Mouse (Mus musculus) forebrain, embryonic 11.5 days (tissue): ENCODE data around the gene Atxn7. TPM values are rescaled to one million over a fixed set of nuclear protein-coding genes. Genes with fewer than 3 reads are reported as not detected.

Experiments used
- ATAC-seq: fragments of 200-750 bp; cut with Nextera tagmentation; replicated peaks from 2 replicates; pipeline ENCODE4 v1.8.0; 2017; ENCODE audit warnings: moderate TSS enrichment; ENCODE audit not compliant: low FRiP score
- DNase-seq: peaks from one replicate; pipeline ENCODE4 v3.0.0-alpha.2; 2017; ENCODE audit warnings: low spot score
- H3K27ac ChIP-seq: fragments of 300-500 bp; sonication (generic); 2 replicates; pipeline ENCODE4 v1.5.1; 2014; ENCODE audit warnings: low read depth, low read length
- H3K27me3 ChIP-seq: fragments of 300-500 bp; sonication (generic); 2 replicates; pipeline ENCODE4 v1.6.1; 2014; ENCODE audit warnings: mild to moderate bottlenecking, low read length, mixed read lengths; ENCODE audit not compliant: control insufficient read depth, insufficient read depth
- H3K36me3 ChIP-seq: fragments of 300-500 bp; sonication (generic); 2 replicates; pipeline ENCODE4 v1.6.1; 2014; ENCODE audit warnings: mild to moderate bottlenecking, low read length, moderate library complexity, mixed read lengths; ENCODE audit not compliant: control insufficient read depth, insufficient read depth
- H3K4me1 ChIP-seq: fragments of 300-500 bp; sonication (generic); replicated peaks from 2 replicates; pipeline ENCODE4 v1.6.1; 2014; ENCODE audit warnings: low read length, mixed read lengths; ENCODE audit not compliant: control insufficient read depth, insufficient read depth
- H3K4me2 ChIP-seq: fragments of 300-500 bp; sonication (generic); 2 replicates; pipeline ENCODE4 v1.6.1; 2014; ENCODE audit warnings: low read depth, mild to moderate bottlenecking, low read length, moderate library complexity, mixed read lengths; ENCODE audit not compliant: severe bottlenecking
- H3K4me3 ChIP-seq: fragments of 300-500 bp; sonication (generic); 2 replicates; pipeline ENCODE4 v1.5.1; 2014; ENCODE audit warnings: low read depth, low read length
- H3K9ac ChIP-seq: fragments of 300-500 bp; sonication (generic); 2 replicates; pipeline ENCODE4 v1.6.1; 2014; ENCODE audit warnings: low read length
- H3K9me3 ChIP-seq: fragments of 300-500 bp; sonication (generic); 2 replicates; pipeline ENCODE4 v1.6.1; 2016; ENCODE audit warnings: low read length, mixed read lengths; ENCODE audit not compliant: control insufficient read depth
- WGBS: fragments of 180-500 bp; shearing (Covaris S2); extraction: QIAGEN DNeasy Blood & Tissue Kit; methylation state at CpG from one replicate; pipeline ENCODE4 v1.1.7; 2014; 5-methylcytosine and 5-hydroxymethylcytosine counted together
- polyA plus RNA-seq: library from polyadenylated mRNA; unstranded; fragments of >200 nt; fragmentation: Nextera tagmentation; extraction: Ambion mirVana; gene quantifications from 2 replicates; pipeline ENCODE4 v1.2.1, GENCODE M21; 2014

Gene Atxn7
- polyA plus RNA-seq, 1 experiment from 2014 or later = 10.4 TPM

DNA sequence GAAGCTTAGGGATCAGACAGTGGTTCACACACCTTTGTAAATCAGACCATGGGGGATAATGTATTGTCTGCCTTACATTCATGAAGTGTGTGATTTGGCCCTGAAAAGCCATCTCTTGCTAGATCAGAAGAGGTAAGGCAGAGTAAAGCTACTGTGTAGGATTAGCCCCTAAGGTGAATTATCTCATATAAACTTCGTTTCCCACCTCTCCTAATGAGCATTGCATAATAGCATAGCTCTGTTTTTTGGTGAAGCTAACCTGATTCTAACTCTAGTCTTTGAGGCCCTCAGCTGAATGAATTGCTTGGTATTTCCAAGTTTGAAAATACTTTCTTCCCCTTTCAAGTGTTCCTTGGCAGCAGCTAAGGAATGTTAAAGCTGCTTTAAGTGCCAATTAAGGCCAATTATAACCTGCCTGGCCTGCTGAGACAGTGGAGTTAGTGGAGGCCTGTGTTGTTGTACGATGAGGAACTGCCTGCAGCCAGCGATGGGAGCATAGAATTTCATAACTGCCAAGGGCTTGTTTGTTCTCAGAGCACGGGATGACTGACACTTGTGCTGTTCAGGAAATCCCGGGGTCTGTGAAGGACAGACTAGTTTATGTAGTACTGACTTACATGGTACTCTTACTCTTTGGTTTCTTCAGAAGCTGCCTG is 103.4 kb downstream of the Atxn7 start:
- H3K4me2 ChIP-seq = no peak overlapping the region
- H3K9ac ChIP-seq = peak overlapping the region; percentile 29; the same call in 1 of the 2 replicates
- H3K4me3 ChIP-seq = no peak overlapping the region
- no peaks in the 10 kb centered on the region for H3K27me3 ChIP-seq
- peaks cover 25% of the 10 kb centered on the region for H3K4me1 ChIP-seq
- peak; percentile 89 for ATAC-seq
- 3% methylated on average over 5 of the region's 5 CpGs for WGBS
- peak overlapping the region; percentile 81 for H3K27ac ChIP-seq
- H3K36me3 ChIP-seq = no peaks in the 10 kb centered on the region
- H3K9me3 ChIP-seq = no peaks in the 10 kb centered on the region
- DNase-seq = peak; percentile 74

DNA sequence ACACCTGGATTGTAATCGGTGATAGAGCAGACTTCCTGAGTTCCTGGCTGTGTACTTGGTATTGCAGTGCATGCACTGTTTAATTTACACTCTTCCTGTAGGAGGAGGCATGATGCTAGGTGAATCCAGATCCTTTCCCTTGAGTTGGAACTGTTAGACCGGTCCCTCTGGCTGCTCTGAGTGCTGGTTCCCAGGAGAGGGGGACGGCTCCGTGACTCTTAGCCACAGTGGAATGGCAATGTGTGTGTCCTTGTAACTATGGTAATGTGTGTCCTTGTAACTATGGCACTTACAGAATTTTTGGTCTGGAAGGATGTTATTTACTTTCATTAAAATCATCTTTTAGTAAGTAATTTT is 103.9 kb downstream of the Atxn7 start:
- peak; percentile 57 for ATAC-seq
- 23% methylated on average over 4 of the region's 4 CpGs for WGBS
- Histone ChIP-seq H3K27ac (peak overlapping the region; percentile 81), H3K4me2 (no peak overlapping the region), H3K27me3 (no peaks in the 10 kb centered on the region), H3K4me1 (peaks cover 29% of the 10 kb centered on the region), H3K9ac (peak overlapping the region; percentile 29; the same call in 1 of the 2 replicates), H3K9me3 (no peaks in the 10 kb centered on the region), H3K36me3 (no peaks in the 10 kb centered on the region), H3K4me3 (no peak overlapping the region)
- peak; percentile 63 for DNase-seq

DNA sequence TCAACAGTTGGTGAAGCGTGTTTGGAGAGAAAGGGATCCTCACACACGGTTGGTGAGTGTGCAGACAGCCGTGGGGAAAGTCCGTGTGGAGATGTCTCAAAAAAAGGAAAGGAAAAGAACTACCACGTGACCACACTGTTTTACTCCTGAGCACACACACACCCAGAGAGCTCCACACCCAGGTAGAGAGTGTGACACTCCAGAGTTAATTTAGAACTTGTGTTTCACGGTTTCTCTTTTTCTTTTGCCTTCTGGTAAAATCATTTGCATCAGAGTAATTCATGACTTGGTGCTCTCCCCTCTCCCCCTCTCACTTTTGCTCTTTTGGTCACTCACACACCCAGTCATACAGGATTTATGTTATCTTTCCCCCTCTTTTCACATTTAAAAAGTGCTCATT is 105.0 kb downstream of the Atxn7 start:
- no peaks in the 10 kb centered on the region for H3K27me3 ChIP-seq
- peak overlapping the region; percentile 81; the same call in 1 of the 2 replicates for H3K27ac ChIP-seq
- H3K4me1 ChIP-seq = peaks cover 32% of the 10 kb centered on the region
- no peak overlapping the region for H3K4me3 ChIP-seq
- ATAC-seq (no peak), DNase-seq (no peak)
- no peak overlapping the region for H3K4me2 ChIP-seq
- 67% methylated on average over 6 of the region's 6 CpGs for WGBS
- H3K9me3 ChIP-seq = no peaks in the 10 kb centered on the region
- H3K36me3 ChIP-seq = no peaks in the 10 kb centered on the region
- H3K9ac ChIP-seq = no peak overlapping the region

DNA sequence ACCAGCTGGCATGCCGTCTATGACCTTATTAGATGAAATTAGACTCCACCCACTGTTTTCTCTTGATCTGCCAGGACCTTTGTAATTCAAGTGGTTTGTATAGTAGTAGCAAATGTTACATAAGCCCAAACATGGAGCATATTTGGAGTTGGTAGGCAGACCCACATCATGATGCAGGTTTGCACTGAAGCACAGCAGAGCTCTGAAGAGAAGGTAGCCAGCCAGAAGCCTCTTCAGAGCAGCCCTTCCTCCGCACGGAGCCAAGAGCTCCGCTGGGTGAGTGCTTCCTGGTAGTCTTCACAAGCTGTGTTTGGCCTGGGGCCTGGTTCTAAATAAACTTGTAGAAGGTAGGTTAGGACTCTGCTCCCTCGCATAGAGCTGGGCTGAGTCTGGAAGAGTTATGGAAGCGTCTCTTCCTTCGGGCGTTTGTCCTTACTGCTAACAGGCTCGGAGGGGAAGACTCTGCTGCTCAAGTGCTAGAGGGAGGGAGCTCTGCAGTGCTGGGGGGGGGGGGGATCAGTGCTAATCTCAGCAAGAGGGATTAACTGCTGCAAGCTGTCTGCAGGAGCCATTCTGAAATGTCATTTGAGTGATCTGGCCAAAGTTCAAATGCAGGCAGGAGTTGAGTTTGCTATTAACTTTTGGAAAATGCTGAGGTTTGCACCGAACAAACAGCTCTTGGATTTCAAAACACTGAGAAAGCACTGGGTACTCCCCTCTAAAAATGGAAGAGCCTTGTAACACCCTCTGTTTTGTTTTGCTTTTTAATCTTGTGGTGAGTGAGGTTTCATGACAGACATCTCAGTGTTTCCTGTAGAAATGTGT is 106.6 kb downstream of the Atxn7 start:
- Histone ChIP-seq H3K4me3 (no peak overlapping the region; the same call in 1 of the 2 replicates), H3K27ac (peak overlapping the region; percentile 70), H3K4me2 (peak overlapping the region; percentile 38), H3K36me3 (no peaks in the 10 kb centered on the region), H3K9ac (peak overlapping the region; percentile 40), H3K9me3 (no peaks in the 10 kb centered on the region), H3K4me1 (peaks cover 40% of the 10 kb centered on the region), H3K27me3 (no peaks in the 10 kb centered on the region)
- WGBS = 4% methylated on average over 10 of the region's 10 CpGs
- no peak for ATAC-seq
- DNase-seq = peak; percentile 62

DNA sequence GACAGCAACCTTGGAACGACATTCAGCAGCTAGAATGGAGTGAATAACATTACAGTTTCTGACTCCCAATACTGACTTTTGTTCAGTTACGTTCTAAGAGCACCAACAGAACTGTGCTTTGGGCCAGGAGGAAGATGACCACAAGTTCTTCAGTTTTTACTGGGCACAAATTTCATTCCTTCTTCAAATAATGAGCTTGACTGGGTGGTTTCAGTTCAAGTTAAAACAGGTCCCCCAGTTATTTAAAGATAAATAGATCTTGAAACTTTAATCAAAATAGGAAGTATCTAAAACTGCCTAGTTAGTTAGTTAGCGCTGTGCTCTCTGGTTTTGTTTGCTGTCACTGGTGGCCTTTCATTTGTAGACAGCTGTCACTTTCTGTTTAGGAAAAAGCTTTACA is 107.3 kb downstream of the Atxn7 start:
- no peak for DNase-seq
- no peak for ATAC-seq
- H3K4me3 ChIP-seq = no peak overlapping the region
- peak overlapping the region; percentile 70 for H3K27ac ChIP-seq
- H3K9me3 ChIP-seq = no peaks in the 10 kb centered on the region
- H3K4me2 ChIP-seq = peak overlapping the region; percentile 38
- H3K36me3 ChIP-seq = no peaks in the 10 kb centered on the region
- H3K4me1 ChIP-seq = peaks cover 38% of the 10 kb centered on the region
- no peak overlapping the region; the same call in 1 of the 2 replicates for H3K9ac ChIP-seq
- 25% methylated on average over 3 of the region's 3 CpGs for WGBS
- no peaks in the 10 kb centered on the region for H3K27me3 ChIP-seq

DNA sequence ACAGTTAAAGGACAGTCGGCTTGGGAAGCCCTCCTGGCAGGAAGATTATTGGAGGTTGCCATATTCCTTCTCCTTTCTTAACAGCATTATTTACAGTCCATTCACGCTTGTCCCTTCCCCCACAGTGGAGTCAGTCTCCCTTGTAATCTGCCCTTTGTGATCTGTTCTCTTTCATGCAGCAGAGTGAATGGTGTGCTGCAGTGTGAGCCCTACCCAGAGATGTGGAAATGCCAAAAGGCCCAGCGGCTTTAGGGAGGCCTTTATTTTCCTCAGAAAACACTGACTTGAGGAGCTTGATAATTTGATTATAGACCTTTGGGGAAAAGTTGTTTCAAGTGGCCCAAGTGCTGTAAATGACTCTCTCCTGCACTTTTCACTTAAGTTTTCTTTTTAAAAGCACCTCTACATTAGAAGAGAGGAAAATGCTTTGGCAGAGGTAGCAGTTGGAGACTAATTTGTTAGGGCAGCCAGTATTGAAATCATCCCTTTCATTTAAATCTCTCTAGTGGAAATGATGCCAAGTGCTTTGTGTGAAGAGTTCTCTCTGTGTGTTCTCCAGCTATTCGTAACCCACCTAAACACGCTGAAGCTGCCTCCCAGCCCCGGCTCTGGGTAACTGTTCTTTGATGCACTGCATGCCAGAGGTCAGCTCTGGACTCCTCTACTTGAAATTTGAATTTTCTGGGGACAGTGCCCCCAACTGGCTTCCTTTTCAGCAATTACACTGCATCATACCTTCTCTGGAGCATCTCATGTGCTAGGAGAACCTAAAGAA is 109.5 kb downstream of the Atxn7 start:
- ATAC-seq (peak; percentile 91), DNase-seq (peak; percentile 71)
- Histone ChIP-seq H3K9me3 (no peaks in the 10 kb centered on the region), H3K9ac (peak overlapping the region; percentile 5; the same call in 1 of the 2 replicates), H3K36me3 (no peaks in the 10 kb centered on the region), H3K27me3 (no peaks in the 10 kb centered on the region), H3K4me1 (peaks cover 26% of the 10 kb centered on the region), H3K4me3 (no peak overlapping the region), H3K4me2 (peak overlapping the region; percentile 16; the same call in 1 of the 2 replicates), H3K27ac (peak overlapping the region; percentile 84)
- WGBS = 6% methylated on average over 6 of the region's 6 CpGs

DNA sequence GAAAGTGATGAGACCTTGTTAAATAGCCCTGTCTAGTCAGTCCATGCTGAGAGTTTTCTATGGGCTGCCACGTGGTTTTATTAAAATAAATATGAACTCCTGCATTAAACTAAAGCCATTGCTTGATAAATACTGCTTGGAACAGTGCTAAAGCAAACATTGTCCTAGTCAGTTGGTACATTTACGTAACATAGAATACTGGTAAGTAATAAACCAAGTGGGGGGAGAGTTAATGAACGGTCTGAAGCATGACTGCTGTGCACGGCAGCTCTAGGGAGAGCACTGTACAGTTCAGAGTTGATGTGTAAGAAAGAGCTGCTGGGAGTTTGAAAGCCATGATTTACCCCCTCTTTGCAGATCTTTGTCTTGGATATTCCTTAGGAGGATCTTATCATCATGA is 110.2 kb downstream of the Atxn7 start:
- 58% methylated on average over 4 of the region's 4 CpGs for WGBS
- H3K36me3 ChIP-seq = no peaks in the 10 kb centered on the region
- peaks cover 25% of the 10 kb centered on the region for H3K4me1 ChIP-seq
- no peaks in the 10 kb centered on the region for H3K27me3 ChIP-seq
- no peaks in the 10 kb centered on the region for H3K9me3 ChIP-seq
- H3K9ac ChIP-seq = 0 out of 2 replicates have a peak overlapping the region, but pooled peaks have one; percentile 0
- H3K27ac ChIP-seq = peak overlapping the region; percentile 84
- 0 out of 2 replicates have a peak overlapping the region, but pooled peaks have one; percentile 0 for H3K4me2 ChIP-seq
- no peak overlapping the region for H3K4me3 ChIP-seq
- no peak for ATAC-seq
- DNase-seq = no peak

DNA sequence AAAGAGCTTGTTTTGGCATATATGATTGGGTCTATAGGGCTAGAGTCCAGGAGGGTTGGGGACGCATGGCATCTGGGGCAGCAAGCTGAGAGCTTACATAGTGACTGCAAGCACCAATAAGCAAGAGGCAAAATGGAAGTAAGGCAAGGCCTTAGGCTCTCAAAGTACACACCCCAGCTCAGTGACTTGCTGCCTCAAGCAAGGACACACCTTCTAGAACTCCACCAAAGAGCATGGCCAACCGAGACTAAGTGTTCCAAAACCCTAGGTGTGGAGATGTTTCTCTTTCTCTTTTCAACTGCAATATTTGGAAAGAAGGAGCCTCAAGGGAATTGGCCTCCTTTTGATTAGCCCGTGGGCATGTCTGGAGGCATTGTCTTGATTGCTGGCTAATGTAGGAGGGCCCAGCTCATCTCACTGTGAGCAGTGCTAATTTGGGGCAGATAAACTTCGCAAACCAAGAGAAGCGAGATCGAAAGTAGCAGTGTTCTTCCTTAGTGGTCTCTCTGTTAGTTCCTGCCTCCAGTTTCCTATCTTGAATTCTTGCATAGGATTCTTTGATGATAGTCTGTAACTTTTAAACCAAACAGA is 119.5 kb downstream of the Atxn7 start:
- no peak overlapping the region for H3K4me2 ChIP-seq
- ATAC-seq (no peak), DNase-seq (no peak)
- WGBS = 88% methylated on average over 6 of the region's 6 CpGs
- no peak overlapping the region for H3K4me3 ChIP-seq
- no peak overlapping the region for H3K9ac ChIP-seq
- no peaks in the 10 kb centered on the region for H3K27me3 ChIP-seq
- H3K4me1 ChIP-seq = no peaks in the 10 kb centered on the region
- H3K9me3 ChIP-seq = no peaks in the 10 kb centered on the region
- no peak overlapping the region for H3K27ac ChIP-seq
- no peaks in the 10 kb centered on the region for H3K36me3 ChIP-seq
